Mouse (Mus musculus): ENCODE results near the gene Zc3h12c. TPM values are rescaled to one million over a fixed set of nuclear protein-coding genes. Genes with fewer than 3 reads are reported as not detected.

Zc3h12c gene
- total RNA-seq (2021) = 10 to 100 TPM in 1 of 2 experiments, 1 to 10 TPM in 1; 8.2 to 10.5 TPM

GRCm38 (mm10) chr9:52167863-52168685 lies at the start of gene Zc3h12c:
Zc3h12c (minus strand) TSS chr9:52168572.
- intact Hi-C loops (cut with DNase I) = loop anchor here (2.0 kb wide), 3 partner anchors 19 to 119 kb away; no protein-coding TSS in a partner anchor

DNA sequence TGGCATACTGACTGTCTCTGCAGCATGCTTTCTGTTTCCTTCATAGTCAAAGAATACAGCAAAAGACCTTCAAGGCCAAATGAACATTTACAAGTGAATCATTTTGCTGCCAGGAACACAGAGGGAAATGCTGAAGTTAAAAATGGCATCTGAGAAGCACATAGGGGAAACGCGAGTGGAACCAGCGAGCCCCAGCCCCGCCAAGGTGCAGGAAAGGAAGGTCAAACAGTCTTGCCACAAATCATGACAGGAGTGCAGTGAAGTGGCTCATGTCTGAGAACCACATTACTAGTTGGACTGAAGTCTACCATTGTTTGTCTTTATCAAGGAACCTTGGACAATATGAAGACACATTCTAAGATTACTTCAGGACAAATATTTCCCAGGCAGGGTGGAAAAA lies 49.3 kb upstream of the Zc3h12c start:
- intact Hi-C loops (cut with DNase I) = no loop called here
- DNase-seq = no peak

More at GRCm38 (mm10) chr9:52167863-52168685, at the start of gene Zc3h12c:
- DNase-seq = peak; percentile 68 to 84

DNA sequence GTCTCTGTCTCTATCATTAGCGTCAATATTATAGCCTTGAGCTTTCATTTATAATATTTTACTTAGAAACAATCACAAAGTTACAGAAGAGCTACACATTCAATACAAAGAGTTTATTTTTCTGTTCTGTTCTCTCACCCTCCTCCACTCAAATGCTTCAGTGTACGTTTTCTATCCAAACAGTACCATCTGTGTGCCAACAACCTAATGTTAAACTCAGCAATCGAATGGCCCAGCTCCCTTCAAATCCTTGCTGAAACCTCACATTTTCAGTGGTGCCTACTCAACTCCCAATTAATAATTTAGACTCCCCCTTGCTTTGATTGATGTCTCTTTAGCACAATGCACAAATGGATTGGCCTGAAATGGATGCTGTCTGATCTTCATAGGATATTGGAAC lies 46.9 kb upstream of the Zc3h12c start:
- intact Hi-C loops (cut with DNase I) = no loop called here
- no peak for DNase-seq

GRCm38 (mm10) chr9:52212416-52212815 lies 44.0 kb upstream of the Zc3h12c start:
- no peak for DNase-seq
- intact Hi-C loops (cut with DNase I) = no loop called here

DNA sequence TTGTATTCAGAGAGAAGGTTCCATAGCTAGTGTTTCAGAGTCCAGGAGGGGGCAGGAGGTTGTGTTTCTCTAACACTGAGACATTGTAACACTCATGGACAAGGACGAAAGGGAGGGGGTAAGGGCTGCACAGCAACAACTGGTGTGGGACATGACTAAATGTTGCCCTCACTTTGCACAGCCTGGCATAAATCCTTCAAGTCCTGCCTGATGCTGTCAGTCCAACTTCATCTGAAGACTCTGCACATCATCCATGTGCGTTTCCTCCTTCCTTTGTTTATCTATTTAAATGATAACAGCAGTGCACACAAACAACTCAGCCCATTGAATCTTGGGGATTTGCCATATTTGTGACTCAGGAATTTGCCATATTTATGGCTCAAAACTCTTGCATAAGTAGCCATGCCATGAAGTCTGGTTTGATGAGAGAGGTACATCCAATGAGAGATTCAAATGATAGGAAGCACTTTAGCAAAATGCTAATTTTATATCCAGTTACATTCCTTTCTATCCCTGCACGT lies 40.2 kb upstream of the Zc3h12c start:
- DNase-seq = no peak
- intact Hi-C loops (cut with DNase I) = no loop called here

GRCm38 (mm10) chr9:52203189-52203588 lies 34.8 kb upstream of the Zc3h12c start:
- intact Hi-C loops (cut with DNase I) = no loop called here

DNA sequence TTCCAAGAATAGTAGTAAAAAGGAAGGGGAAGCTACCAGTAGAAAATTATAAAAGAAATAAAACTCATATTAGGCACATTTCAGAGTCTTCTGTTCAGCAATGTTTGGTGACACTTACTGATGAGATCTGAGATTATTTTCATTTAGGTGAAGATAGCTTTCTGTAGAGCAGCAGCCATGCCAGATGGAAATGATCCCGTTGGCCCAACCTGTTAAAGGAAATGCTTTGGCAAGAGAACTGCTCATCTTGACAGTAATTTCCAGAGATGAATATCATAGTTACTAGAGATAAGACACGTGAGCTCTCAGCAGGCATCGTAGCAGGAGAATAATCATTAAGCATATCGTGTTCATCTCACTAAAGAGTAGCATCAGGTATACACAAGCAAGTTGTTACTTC lies 31.9 kb upstream of the Zc3h12c start:
- intact Hi-C loops (cut with DNase I) = no loop called here
- no peak for DNase-seq

More at GRCm38 (mm10) chr9:52203189-52203588, 34.8 kb upstream of the Zc3h12c start:
- DNase-seq = no peak

DNA sequence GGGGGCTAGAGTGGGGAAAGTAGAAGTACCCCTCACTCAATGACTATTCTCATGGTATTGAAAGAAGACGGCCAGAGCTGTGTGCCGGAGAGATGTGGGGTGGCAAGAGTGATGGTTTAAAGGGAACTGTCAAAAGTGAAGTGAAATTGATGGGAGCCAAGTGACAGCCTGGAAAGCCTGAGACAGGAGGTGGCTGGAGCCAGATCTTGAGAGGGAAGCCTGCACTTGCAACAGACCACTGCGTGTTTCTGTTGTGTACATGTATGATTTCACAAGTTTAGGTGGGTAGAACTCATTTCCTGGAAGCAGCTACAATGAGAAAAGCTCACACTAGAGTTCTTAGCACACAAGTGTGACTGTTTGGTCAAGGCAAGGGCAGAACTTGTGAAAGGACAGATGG lies 27.5 kb upstream of the Zc3h12c start:
- intact Hi-C loops (cut with DNase I) = no loop called here

GRCm38 (mm10) chr9:52193851-52194250 lies 25.5 kb upstream of the Zc3h12c start:
- intact Hi-C loops (cut with DNase I) = no loop called here
- no peak for DNase-seq

More for the DNA sequence above, 27.5 kb upstream of the Zc3h12c start:
- no peak for DNase-seq

GRCm38 (mm10) chr9:52190907-52191306 lies 22.5 kb upstream of the Zc3h12c start:
- intact Hi-C loops (cut with DNase I) = no loop called here

DNA sequence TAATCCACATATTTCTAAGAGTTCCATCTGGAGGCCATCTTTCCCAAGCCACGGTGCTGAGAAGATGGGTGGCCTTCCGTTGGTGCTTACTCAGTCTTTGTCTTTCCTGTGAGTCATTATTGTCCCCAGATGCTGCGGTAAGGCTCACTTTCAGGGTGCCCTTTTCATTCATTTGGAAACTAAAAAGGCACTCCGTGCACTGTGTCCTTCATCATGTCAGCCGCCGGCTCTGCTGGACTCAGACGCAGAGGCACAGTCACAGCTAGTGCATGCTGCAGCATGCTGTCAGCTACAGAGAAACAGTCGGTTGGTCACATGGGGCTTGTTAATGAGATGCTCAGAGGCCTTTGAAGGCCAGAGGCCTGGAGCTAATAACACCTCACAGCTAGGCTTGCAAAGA lies 19.7 kb upstream of the Zc3h12c start:
- intact Hi-C loops (cut with DNase I) = no loop called here
- no peak for DNase-seq

More at GRCm38 (mm10) chr9:52190907-52191306, 22.5 kb upstream of the Zc3h12c start:
- no peak for DNase-seq

- intact Hi-C loops (cut with DNase I) = no loop called here
Measured at GRCm38 (mm10) chr9:52186296-52186941, 18.0 kb upstream of the Zc3h12c start.

DNA sequence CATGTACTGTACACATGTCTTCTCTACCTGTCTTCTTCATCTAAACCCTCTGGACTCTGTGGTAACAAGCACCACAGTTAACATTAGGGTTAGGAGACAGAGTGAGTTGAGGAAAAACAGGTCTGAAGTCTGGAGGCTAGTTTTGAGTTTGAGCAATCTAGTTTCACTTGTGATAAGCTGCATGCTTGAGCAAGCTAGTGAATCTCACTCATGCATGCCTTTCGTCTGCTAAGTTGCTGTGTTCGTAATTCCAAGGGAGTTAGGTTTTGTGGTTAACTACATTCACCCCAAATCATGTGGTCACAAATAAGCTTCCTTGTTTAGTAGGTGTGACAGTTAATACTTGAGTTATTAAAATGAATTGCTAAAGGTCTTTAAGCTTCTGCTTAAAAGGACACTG lies 13.0 kb upstream of the Zc3h12c start:
- no peak for DNase-seq
- intact Hi-C loops (cut with DNase I) = no loop called here

More at GRCm38 (mm10) chr9:52186296-52186941, 18.0 kb upstream of the Zc3h12c start:
- no peak for DNase-seq

GRCm38 (mm10) chr9:52180851-52181250 lies 12.5 kb upstream of the Zc3h12c start:
- intact Hi-C loops (cut with DNase I) = no loop called here
- no peak for DNase-seq

DNA sequence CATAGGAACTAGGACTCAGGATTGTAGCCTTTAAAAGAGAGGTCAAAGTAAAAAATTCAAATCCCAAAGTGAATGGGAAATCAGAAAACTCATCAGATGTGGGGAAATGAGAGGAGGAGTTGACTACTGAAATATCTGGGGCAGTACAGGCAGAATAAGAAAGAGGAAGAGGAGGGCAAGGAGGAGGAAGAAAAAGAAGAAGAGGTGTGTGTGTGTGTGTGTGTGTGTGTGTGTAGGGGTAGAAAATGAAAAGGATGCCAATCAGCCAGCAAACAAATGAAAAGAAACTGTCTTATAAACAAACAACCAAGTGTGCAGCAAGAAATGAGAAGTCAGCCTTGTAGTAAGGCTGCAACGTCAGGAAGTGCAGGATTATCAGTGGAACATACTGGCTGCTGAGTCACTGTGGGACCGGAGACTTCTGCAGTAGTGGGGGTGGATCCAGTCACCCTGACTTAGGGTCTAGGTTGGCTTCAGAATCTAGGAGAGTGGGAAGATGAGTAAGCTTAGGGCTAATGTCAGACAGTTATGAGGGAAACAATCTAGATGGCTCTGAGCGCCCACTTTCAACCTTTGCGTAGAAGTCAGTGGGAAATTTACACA lies 7.0 kb upstream of the Zc3h12c start:
- intact Hi-C loops (cut with DNase I) = no loop called here
- no peak for DNase-seq

GRCm38 (mm10) chr9:52174671-52175111 lies 6.3 kb upstream of the Zc3h12c start:
- intact Hi-C loops (cut with DNase I) = loop anchor here (5.0 kb wide), 1 partner anchor 113 kb away; no protein-coding TSS in a partner anchor
- no peak for DNase-seq

DNA sequence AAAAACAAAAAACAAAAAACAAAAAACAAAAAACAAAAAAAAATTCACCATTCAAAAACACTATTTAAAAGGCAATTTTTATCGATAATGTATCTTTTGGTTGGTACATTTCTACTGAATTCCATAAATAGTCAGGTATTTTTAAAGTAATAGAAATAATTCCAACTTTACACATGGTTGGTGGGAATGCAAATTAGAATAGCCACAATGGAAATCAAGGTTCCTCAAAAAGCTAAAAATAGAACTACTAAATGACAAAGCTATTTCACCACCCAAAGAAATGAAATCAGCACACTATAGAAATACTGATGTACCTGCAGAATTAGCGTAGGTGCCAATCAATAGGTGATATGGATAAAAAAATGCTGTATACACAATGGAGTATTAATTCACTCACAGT lies 5.6 kb upstream of the Zc3h12c start:
- intact Hi-C loops (cut with DNase I) = loop anchor here (5.0 kb wide), 1 partner anchor 113 kb away; no protein-coding TSS in a partner anchor
- no peak for DNase-seq

DNA sequence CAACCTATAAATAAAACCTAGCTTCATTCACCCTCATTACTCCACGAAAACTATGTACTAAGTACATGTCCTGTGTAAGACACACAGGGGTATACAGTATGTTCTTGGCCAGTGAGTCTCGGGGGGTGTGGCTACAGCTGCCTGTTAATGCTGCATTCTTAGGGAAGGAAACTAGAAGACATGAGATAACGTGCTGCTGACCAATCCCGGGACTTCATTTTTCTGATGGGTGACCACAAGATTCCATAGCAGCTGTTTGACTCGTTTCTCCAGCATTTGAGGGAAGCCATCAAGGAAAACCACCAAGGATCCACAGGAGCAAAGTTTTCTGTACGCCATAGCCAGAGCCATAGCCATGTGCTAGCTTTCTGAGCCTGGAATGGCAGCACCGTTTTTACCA lies 4.2 kb upstream of the Zc3h12c start:
- DNase-seq = no peak
- intact Hi-C loops (cut with DNase I) = loop anchor here (5.0 kb wide), 1 partner anchor 115 kb away; no protein-coding TSS in a partner anchor

DNA sequence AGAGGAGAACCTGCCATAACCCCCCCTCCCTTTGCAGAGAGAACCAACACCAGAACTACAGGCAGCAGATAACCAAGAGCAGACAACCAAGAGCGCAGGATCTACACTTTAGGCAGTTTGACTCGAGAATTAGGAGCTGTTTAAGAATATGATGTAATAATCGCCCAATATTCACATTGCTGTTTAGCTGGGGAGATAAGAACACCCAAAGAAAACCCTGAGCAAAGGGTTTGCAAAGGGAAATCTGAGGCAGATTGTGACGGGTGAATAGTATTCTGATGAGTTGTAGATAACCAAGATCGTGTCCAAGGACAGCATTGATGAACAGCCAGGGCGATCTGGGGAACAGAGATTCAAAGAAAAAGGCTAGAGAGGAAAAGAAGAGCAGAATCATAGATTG lies 2.3 kb upstream of the Zc3h12c start:
- intact Hi-C loops (cut with DNase I) = loop anchor here (5.0 kb wide), 1 partner anchor 117 kb away; no protein-coding TSS in a partner anchor
- no peak for DNase-seq

- DNase-seq = no peak
Measured at GRCm38 (mm10) chr9:52170131-52170530, 1.8 kb upstream of the Zc3h12c start.

More at GRCm38 (mm10) chr9:52170131-52170530, 1.8 kb upstream of the Zc3h12c start:
- intact Hi-C loops (cut with DNase I) = loop anchor here (5.0 kb wide), 1 partner anchor 117 kb away; no protein-coding TSS in a partner anchor

Measured in heart, postnatal 36 days (tissue).